Mouse (Mus musculus): ENCODE measurements at regions not wholly inside any gene's neighbourhood (a gene's known extent, or its start where the extent isn't known, plus 50 kb on each side); places are given as distances from the start of the nearest gene placed in this dataset.

GRCm38 (mm10) chrX:16421159-16421558 is 101.5 kb upstream of the Cypt1 start:
- no peaks in the 10 kb centered on the region for H3K4me1 ChIP-seq (ENCODE audit: control insufficient read depth, insufficient read depth, low read length)
- H3K27me3 ChIP-seq (ENCODE audit: control insufficient read depth, insufficient read depth, low read length) = no peaks in the 10 kb centered on the region
- no peaks in the 10 kb centered on the region for H3K9me3 ChIP-seq (ENCODE audit: control insufficient read depth, low read length)
- H3K4me3 ChIP-seq (ENCODE audit: low read length) = no peak overlapping the region
- no peak overlapping the region for H3K9ac ChIP-seq (ENCODE audit: low read depth, low read length)
- H3K27ac ChIP-seq (ENCODE audit: low read depth, low read length) = no peak overlapping the region
- no peak overlapping the region for H3K4me2 ChIP-seq (replicated peaks; ENCODE audit: low read depth, low read length)
- H3K36me3 ChIP-seq (ENCODE audit: control insufficient read depth, insufficient read depth, low read length) = no peaks in the 10 kb centered on the region
- ATAC-seq (ENCODE audit: low FRiP score, low TSS enrichment) = no peak

- H3K4me2 ChIP-seq (replicated peaks; ENCODE audit: low read depth, low read length) = no peak overlapping the region
- H3K9me3 ChIP-seq (ENCODE audit: control insufficient read depth, low read length) = no peaks in the 10 kb centered on the region
- no peaks in the 10 kb centered on the region for H3K4me1 ChIP-seq (ENCODE audit: control insufficient read depth, insufficient read depth, low read length)
- no peak overlapping the region for H3K9ac ChIP-seq (ENCODE audit: low read depth, low read length)
- H3K27me3 ChIP-seq (ENCODE audit: control insufficient read depth, insufficient read depth, low read length) = no peaks in the 10 kb centered on the region
- ATAC-seq (ENCODE audit: low FRiP score, low TSS enrichment) = no peak
- no peak overlapping the region for H3K27ac ChIP-seq (ENCODE audit: low read depth, low read length)
- no peak overlapping the region for H3K4me3 ChIP-seq (ENCODE audit: low read length)
- H3K36me3 ChIP-seq (ENCODE audit: control insufficient read depth, insufficient read depth, low read length) = no peaks in the 10 kb centered on the region
These were observed 101.0 kb upstream of the Cypt1 start for GRCm38 (mm10) chrX:16421663-16422062.

GRCm38 (mm10) chrX:16438088-16438487 is 84.6 kb upstream of the Cypt1 start:
- Histone ChIP-seq H3K9me3 (ENCODE audit: control insufficient read depth, low read length) (no peaks in the 10 kb centered on the region), H3K4me3 (ENCODE audit: low read length) (no peak overlapping the region), H3K36me3 (ENCODE audit: control insufficient read depth, insufficient read depth, low read length) (no peaks in the 10 kb centered on the region), H3K9ac (ENCODE audit: low read depth, low read length) (no peak overlapping the region), H3K4me1 (ENCODE audit: control insufficient read depth, insufficient read depth, low read length) (no peaks in the 10 kb centered on the region), H3K27ac (ENCODE audit: low read depth, low read length) (no peak overlapping the region), H3K27me3 (ENCODE audit: control insufficient read depth, insufficient read depth, low read length) (no peaks in the 10 kb centered on the region), H3K4me2 (replicated peaks; ENCODE audit: low read depth, low read length) (no peak overlapping the region)
- WGBS = 89% methylated on average over 1 of the region's 1 CpGs
- ATAC-seq (ENCODE audit: low FRiP score, low TSS enrichment) = no peak

DNA sequence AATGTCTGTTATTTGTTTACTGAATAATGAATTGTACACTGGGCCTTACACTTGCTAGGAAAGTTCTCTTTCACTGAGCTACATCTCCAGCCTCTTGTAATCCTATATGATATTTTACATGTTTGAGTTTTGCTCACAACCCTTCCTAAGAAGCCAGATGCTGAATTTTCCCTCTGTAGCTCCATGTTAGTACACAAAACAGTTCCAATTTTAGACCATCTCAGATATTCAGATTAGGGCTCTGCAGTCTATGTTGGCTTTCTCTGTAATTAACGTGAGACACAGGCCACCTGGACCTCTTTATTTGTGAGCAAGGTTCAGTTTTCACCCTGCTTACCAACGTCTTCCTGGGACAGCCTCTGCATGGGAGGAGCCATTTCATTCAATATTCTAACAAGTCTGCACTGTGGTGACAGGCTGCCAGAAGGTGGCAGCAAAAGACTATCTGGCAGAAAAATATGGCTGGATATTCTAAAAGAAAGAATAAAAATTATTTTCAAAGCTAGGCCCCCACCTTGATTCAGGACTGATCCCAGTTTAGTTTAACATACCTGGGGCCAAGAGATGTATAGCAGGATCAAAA is 72.1 kb upstream of the Cypt1 start:
- Histone ChIP-seq H3K9me3 (ENCODE audit: control insufficient read depth, low read length) (no peaks in the 10 kb centered on the region), H3K4me2 (replicated peaks; ENCODE audit: low read depth, low read length) (no peak overlapping the region), H3K9ac (ENCODE audit: low read depth, low read length) (no peak overlapping the region), H3K27ac (ENCODE audit: low read depth, low read length) (no peak overlapping the region), H3K36me3 (ENCODE audit: control insufficient read depth, insufficient read depth, low read length) (no peaks in the 10 kb centered on the region), H3K4me3 (ENCODE audit: low read length) (no peak overlapping the region), H3K27me3 (ENCODE audit: control insufficient read depth, insufficient read depth, low read length) (no peaks in the 10 kb centered on the region), H3K4me1 (ENCODE audit: control insufficient read depth, insufficient read depth, low read length) (no peaks in the 10 kb centered on the region)
- 9% methylated on average over 2 of the region's 2 CpGs for WGBS
- peak; percentile 77; the same call in 1 of the 2 replicates for ATAC-seq (ENCODE audit: low FRiP score, low TSS enrichment)
